Mouse (Mus musculus) small intestine, adult 2 months (tissue): ENCODE data around the gene Abcf1.

Experiments
- CTCF ChIP-seq: fragments of 200-500 bp; IDR thresholded peaks from 2 replicates; pipeline ENCODE4 v1.5.1; 2012; ENCODE audit warnings: low read depth, mild to moderate bottlenecking, control low read depth, inconsistent platforms, low read length, moderate library complexity, mixed read lengths; ENCODE audit not compliant: insufficient replicate concordance, insufficient read length; ENCODE audit errors: extremely low read depth
- POLR2A ChIP-seq: fragments of 200-500 bp; IDR thresholded peaks from 2 replicates; pipeline ENCODE4 v1.6.1; 2012; ENCODE audit warnings: low read depth, mild to moderate bottlenecking, control low read depth, inconsistent platforms, low read length, moderate library complexity

DNA sequence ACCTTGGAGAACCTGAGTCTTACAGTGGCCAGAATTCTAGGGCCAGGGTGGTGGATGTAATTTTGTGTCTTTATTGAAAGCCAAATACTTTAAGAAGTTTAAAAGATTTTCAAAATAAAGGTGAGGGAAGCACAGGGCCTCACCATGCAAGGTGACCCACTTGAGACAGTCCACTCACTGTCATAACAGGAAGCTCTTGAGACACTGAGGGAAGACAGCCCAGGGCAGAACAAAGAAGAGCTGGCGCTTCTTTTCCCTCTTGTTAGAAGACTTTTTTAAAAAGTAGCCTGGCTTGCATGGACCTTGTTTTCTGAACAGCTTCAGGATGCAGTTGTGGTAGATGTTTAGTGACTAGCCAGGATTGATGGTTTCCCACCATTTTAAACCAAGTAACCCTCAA is 49.2 kb downstream of the Abcf1 start:
- TF ChIP-seq CTCF, result no peak
- TF ChIP-seq POLR2A, result no peak
